Mouse (Mus musculus) bone marrow macrophage, adult 2 months (primary cell): ENCODE data around the gene Gm13290.
A peak's percentile ranks its signal among the peaks of the same experiment; 100 is the strongest.

ENCODE experiments used
- CTCF ChIP-seq: IDR thresholded peaks from 2 replicates; pipeline ENCODE4 v1.5.1; 2012; ENCODE audit warnings: low read depth, mild to moderate bottlenecking, low read length, moderate library complexity
- POLR2A ChIP-seq: IDR thresholded peaks from 2 replicates; pipeline ENCODE4 v1.6.1; 2012; ENCODE audit warnings: mild to moderate bottlenecking, low read depth, low read length, borderline replicate concordance

DNA sequence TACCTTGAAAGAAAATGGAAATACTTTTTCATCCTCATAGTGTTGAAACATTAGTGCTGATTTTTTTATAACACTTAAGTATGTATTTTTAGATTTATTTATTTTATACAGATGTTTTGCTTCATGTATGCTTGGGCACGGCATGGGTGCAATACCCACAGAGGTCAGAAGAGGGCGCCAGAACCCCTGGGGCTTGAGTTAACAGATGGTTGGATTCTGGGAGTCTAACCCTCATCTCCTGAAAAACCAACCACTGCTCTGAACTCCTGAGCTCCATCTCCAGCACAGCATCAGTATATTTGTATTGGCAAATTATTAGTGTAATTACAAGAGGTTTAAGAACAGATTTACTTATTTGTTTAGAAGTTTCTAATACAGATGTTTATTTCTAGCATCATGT lies 35.2 kb upstream of the Gm13290 start:
- TF ChIP-seq CTCF = peak; percentile 90
- no peak for TF ChIP-seq POLR2A
